Mouse (Mus musculus): ENCODE results near the gene Tmem203. TPM values are rescaled to one million over a fixed set of nuclear protein-coding genes. Genes with fewer than 3 reads are reported as not detected.

Tmem203 gene
- polyA plus RNA-seq, 2 experiments, result 8.8 TPM

DNA sequence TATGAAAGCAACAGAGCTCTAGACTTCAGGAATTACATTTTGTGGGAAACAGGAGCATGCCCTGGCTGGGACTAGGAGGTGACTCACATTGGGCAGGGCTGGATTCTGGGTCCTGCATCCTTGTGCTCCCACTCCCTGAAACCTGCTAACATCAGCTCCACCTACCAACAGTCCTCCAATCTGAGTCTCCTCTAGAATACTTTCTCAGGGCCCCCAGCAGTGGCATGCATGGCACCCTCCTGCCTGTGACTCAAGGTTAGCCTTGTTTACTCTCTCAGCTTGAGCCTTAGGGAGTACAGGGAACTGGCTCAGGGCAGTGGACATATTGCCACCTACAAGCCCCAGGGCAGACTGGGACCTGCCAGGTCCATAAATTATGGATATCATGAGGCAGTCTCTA lies 17.1 kb upstream of the Tmem203 start:
- no peak for ATAC-seq (ENCODE audit: insufficient read depth)
- no peak overlapping the region for H3K27ac ChIP-seq

DNA sequence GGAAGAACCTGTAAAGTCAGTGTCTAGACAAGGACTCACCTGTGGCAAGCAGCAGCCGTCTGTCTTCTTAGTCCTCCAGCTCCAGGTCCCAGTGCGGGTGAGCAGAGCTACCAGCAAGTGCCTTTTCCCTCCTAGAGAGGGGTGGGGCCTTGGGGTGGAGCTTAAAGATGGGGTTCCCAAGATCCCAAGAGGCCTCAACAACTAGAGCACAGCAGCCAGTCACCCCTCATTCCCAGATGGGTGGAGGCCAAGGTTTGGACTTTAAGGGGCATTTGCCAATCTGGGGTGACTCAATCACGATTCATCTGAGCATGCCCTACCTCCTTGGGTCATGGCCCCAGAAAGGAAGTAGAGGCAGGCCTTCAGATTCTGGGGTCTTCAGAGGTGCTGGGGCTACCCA lies 15.5 kb upstream of the Tmem203 start:
- Histone ChIP-seq H3K27me3 (ENCODE audit: control insufficient read depth, insufficient read depth, low read length) (peaks cover 22% of the 10 kb centered on the region), H3K4me2 (ENCODE audit: low read depth) (no peak overlapping the region), H3K9me3 (ENCODE audit: control insufficient read depth, low read length) (no peaks in the 10 kb centered on the region), H3K4me1 (replicated peaks; ENCODE audit: control insufficient read depth in 2 of 2, insufficient read depth in 2 of 2, low read length in 1 of 2) (peaks cover 4 to 17% of the 10 kb centered on the region in 2 experiments), H3K27ac (no peak overlapping the region), H3K36me3 (replicated peaks; ENCODE audit: control insufficient read depth, insufficient read depth, low read depth) (no peaks in the 10 kb centered on the region), H3K9ac (replicated peaks) (no peak overlapping the region), H3K4me3 (ENCODE audit: insufficient read depth in 1 of 2, low read depth in 2 of 2, low read length in 2 of 2) (no peak overlapping the region)
- WGBS (ENCODE audit: insufficient replicate concordance), result 72% methylated on average over 3 of the region's 3 CpGs
- TF ChIP-seq CTCF (IDR thresholded peaks at IDR 0.05; ENCODE audit: low read depth) (no peak), EP300 (IDR thresholded peaks at IDR 0.05; ENCODE audit: low read depth) (no peak)
- DNase-seq (ENCODE audit: low read depth in 3 of 3, low spot score in 3 of 3) (no peak), ATAC-seq (ENCODE audit: insufficient read depth) (no peak)

More for the DNA sequence above, 17.1 kb upstream of the Tmem203 start:
- no peak overlapping the region for H3K4me2 ChIP-seq (ENCODE audit: low read depth)
- H3K4me3 ChIP-seq (ENCODE audit: insufficient read depth in 1 of 2, low read depth in 2 of 2, low read length in 2 of 2), result no peak overlapping the region
- H3K36me3 ChIP-seq (replicated peaks; ENCODE audit: control insufficient read depth, insufficient read depth, low read depth), result no peaks in the 10 kb centered on the region
- TF ChIP-seq CTCF (IDR thresholded peaks at IDR 0.05; ENCODE audit: low read depth) (no peak), EP300 (IDR thresholded peaks at IDR 0.05; ENCODE audit: low read depth) (no peak)
- no peaks in the 10 kb centered on the region for H3K9me3 ChIP-seq (ENCODE audit: control insufficient read depth, low read length)
- H3K4me1 ChIP-seq (replicated peaks; ENCODE audit: control insufficient read depth in 2 of 2, insufficient read depth in 2 of 2, low read length in 1 of 2), result peaks cover 4 to 17% of the 10 kb centered on the region in 2 experiments
- peaks cover 22% of the 10 kb centered on the region for H3K27me3 ChIP-seq (ENCODE audit: control insufficient read depth, insufficient read depth, low read length)
- H3K9ac ChIP-seq (replicated peaks), result no peak overlapping the region
- DNase-seq (ENCODE audit: low read depth in 3 of 3, low spot score in 3 of 3), result no peak

DNA sequence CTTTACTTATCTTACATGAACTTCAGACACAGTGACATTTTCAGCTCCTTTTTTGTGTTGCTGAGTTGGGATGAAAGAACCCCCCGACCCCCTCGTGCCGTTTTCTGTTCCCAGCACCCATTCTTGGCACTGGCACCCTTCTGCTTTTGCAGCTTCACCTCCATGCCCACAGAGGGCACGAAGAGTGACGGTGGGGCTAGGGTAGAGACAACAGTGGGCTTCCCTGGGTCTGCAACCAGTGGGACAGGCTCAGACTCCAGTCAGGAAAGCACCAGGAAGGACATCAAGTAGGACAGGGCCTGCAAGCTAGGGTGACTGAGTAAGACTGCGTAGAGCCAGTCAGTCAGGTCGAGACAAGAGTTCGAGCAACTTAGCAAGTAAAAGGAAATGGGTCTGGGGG lies 14.9 kb upstream of the Tmem203 start:
- no peak overlapping the region for H3K9ac ChIP-seq (replicated peaks)
- 48% methylated on average over 8 of the region's 8 CpGs for WGBS (ENCODE audit: insufficient replicate concordance)
- DNase-seq (ENCODE audit: low read depth in 3 of 3, low spot score in 3 of 3) (no peak), ATAC-seq (ENCODE audit: insufficient read depth) (no peak)
- no peak overlapping the region for H3K27ac ChIP-seq
- no peaks in the 10 kb centered on the region for H3K36me3 ChIP-seq (replicated peaks; ENCODE audit: control insufficient read depth, insufficient read depth, low read depth)
- TF ChIP-seq EP300 (IDR thresholded peaks at IDR 0.05; ENCODE audit: low read depth) (no peak), CTCF (IDR thresholded peaks at IDR 0.05; ENCODE audit: low read depth) (no peak)
- H3K27me3 ChIP-seq (ENCODE audit: control insufficient read depth, insufficient read depth, low read length), result peaks cover 22% of the 10 kb centered on the region
- H3K4me1 ChIP-seq (replicated peaks; ENCODE audit: control insufficient read depth in 2 of 2, insufficient read depth in 2 of 2, low read length in 1 of 2), result peaks cover 4 to 17% of the 10 kb centered on the region in 2 experiments
- no peaks in the 10 kb centered on the region for H3K9me3 ChIP-seq (ENCODE audit: control insufficient read depth, low read length)
- peak overlapping the region; percentile 49 to 57 for H3K4me3 ChIP-seq (ENCODE audit: insufficient read depth in 1 of 2, low read depth in 2 of 2, low read length in 2 of 2)
- peak overlapping the region; percentile 75 for H3K4me2 ChIP-seq (ENCODE audit: low read depth)

DNA sequence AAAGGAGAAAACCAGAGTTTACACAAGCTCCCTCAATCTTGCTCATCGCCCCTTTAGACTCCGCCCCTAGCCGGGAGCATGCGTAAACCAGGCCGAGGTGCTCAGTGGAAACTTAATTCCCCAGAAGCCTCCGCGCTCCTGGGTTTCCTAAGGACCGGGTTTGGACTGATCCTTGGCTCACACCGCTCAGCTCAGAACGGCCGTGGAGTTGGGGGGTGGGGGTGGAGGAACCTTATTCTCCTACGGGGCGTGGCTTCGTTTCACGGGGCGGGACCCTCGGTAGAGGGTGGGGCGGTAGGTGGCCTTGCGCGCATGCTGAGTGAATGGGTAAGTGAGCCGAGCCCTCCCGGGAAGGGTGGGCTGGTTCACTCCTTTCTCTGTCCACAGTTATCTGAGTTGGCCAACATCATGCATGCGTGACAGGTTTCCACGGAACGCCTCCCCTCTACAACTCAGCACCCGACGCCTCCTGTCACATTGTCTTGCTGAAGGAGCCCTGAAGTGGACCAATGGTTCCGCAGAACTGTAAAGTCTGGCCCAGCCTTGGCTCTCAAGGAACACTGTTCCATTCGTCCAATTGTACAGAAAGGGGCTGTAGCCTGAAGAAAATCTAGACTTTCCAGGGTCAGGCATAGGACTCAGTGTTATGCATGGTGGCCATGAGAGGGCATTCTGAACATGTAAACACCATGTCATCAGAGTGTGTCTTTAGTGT lies 14.4 kb upstream of the Tmem203 start:
- WGBS (ENCODE audit: insufficient replicate concordance), result 2% methylated on average over 29 of the region's 29 CpGs
- Histone ChIP-seq H3K9me3 (ENCODE audit: control insufficient read depth, low read length) (no peaks in the 10 kb centered on the region), H3K27ac (no peak overlapping the region), H3K27me3 (ENCODE audit: control insufficient read depth, insufficient read depth, low read length) (peaks cover 22% of the 10 kb centered on the region), H3K4me3 (ENCODE audit: insufficient read depth in 1 of 2, low read depth in 2 of 2, low read length in 2 of 2) (peak overlapping the region; percentile 49 to 57), H3K4me2 (ENCODE audit: low read depth) (peak overlapping the region; percentile 75), H3K4me1 (replicated peaks; ENCODE audit: control insufficient read depth in 2 of 2, insufficient read depth in 2 of 2, low read length in 1 of 2) (peaks cover 4 to 17% of the 10 kb centered on the region in 2 experiments), H3K36me3 (replicated peaks; ENCODE audit: control insufficient read depth, insufficient read depth, low read depth) (no peaks in the 10 kb centered on the region), H3K9ac (replicated peaks) (peak overlapping the region; percentile 32)
- ATAC-seq (ENCODE audit: insufficient read depth), result peak; percentile 76
- TF ChIP-seq CTCF (IDR thresholded peaks at IDR 0.05; ENCODE audit: low read depth), result no peak
- no peak for TF ChIP-seq EP300 (IDR thresholded peaks at IDR 0.05; ENCODE audit: low read depth)
- peak; percentile 45 to 52 (median 47) for DNase-seq (ENCODE audit: low read depth in 3 of 3, low spot score in 3 of 3)

GRCm38 (mm10) chr2:25241438-25241775 lies 13.8 kb upstream of the Tmem203 start:
- H3K4me2 ChIP-seq (ENCODE audit: low read depth), result peak overlapping the region; percentile 75
- peaks cover 22% of the 10 kb centered on the region for H3K27me3 ChIP-seq (ENCODE audit: control insufficient read depth, insufficient read depth, low read length)
- H3K36me3 ChIP-seq (replicated peaks; ENCODE audit: control insufficient read depth, insufficient read depth, low read depth), result no peaks in the 10 kb centered on the region
- peak overlapping the region; percentile 46 to 57; a peak in 3 of 4 replicates for H3K4me3 ChIP-seq (ENCODE audit: insufficient read depth in 1 of 2, low read depth in 2 of 2, low read length in 2 of 2)
- no peak overlapping the region for H3K27ac ChIP-seq
- peaks cover 4 to 17% of the 10 kb centered on the region in 2 experiments for H3K4me1 ChIP-seq (replicated peaks; ENCODE audit: control insufficient read depth in 2 of 2, insufficient read depth in 2 of 2, low read length in 1 of 2)
- H3K9ac ChIP-seq (replicated peaks), result no peak overlapping the region
- TF ChIP-seq CTCF (IDR thresholded peaks at IDR 0.05; ENCODE audit: low read depth), result no peak
- TF ChIP-seq EP300 (IDR thresholded peaks at IDR 0.05; ENCODE audit: low read depth), result no peak
- WGBS (ENCODE audit: insufficient replicate concordance), result 13% methylated on average over 6 of the region's 6 CpGs
- DNase-seq (ENCODE audit: low read depth in 3 of 3, low spot score in 3 of 3) (no peak), ATAC-seq (ENCODE audit: insufficient read depth) (peak; percentile 27; the same call in 1 of the 2 replicates)
- H3K9me3 ChIP-seq (ENCODE audit: control insufficient read depth, low read length), result no peaks in the 10 kb centered on the region

All from liver, embryonic 14.5 days (tissue).